Mouse (Mus musculus): ENCODE measurements at regions not wholly inside any gene's neighbourhood (a gene's known extent, or its start where the extent isn't known, plus 50 kb on each side); places are given as distances from the start of the nearest gene placed in this dataset.

- DNase-seq (ENCODE audit: low spot score), result no peak
These were observed 331.6 kb upstream of the Tet2 start for GRCm38 (mm10) chr3:133876439-133877072.

GRCm38 (mm10) chr3:133877310-133877709 lies 332.4 kb upstream of the Tet2 start:
- DNase-seq (ENCODE audit: low spot score), result no peak

GRCm38 (mm10) chr3:133880626-133881025 lies 335.7 kb upstream of the Tet2 start:
- no peak for DNase-seq (ENCODE audit: low spot score)

- no peak for DNase-seq (ENCODE audit: low spot score)
These were observed 334.4 kb upstream of the Cxxc4 start for GRCm38 (mm10) chr3:133901931-133902330.

GRCm38 (mm10) chr3:133922200-133922599 lies 314.1 kb upstream of the Cxxc4 start:
- DNase-seq (ENCODE audit: low spot score), result no peak

- DNase-seq (ENCODE audit: low spot score), result no peak
These were observed 271.0 kb upstream of the Cxxc4 start for GRCm38 (mm10) chr3:133965322-133965721.

- DNase-seq (ENCODE audit: low spot score), result no peak
These were observed 268.1 kb upstream of the Cxxc4 start for GRCm38 (mm10) chr3:133968176-133968575.

GRCm38 (mm10) chr3:133972774-133973173 lies 263.5 kb upstream of the Cxxc4 start:
- no peak for DNase-seq (ENCODE audit: low spot score)

GRCm38 (mm10) chr3:133987681-133988080 lies 248.6 kb upstream of the Cxxc4 start:
- DNase-seq (ENCODE audit: low spot score), result no peak

GRCm38 (mm10) chr3:133993971-133994370 lies 242.3 kb upstream of the Cxxc4 start:
- DNase-seq (ENCODE audit: low spot score), result no peak

GRCm38 (mm10) chr3:133999965-134000364 lies 236.3 kb upstream of the Cxxc4 start:
- no peak for DNase-seq (ENCODE audit: low spot score)

GRCm38 (mm10) chr3:134000595-134000994 lies 235.7 kb upstream of the Cxxc4 start:
- DNase-seq (ENCODE audit: low spot score), result no peak

GRCm38 (mm10) chr3:134014805-134015204 lies 221.5 kb upstream of the Cxxc4 start:
- no peak for DNase-seq (ENCODE audit: low spot score)

- DNase-seq (ENCODE audit: low spot score), result no peak
These were observed 220.9 kb upstream of the Cxxc4 start for GRCm38 (mm10) chr3:134015412-134015811.

GRCm38 (mm10) chr3:134033862-134034261 lies 202.4 kb upstream of the Cxxc4 start:
- DNase-seq (ENCODE audit: low spot score), result no peak

- no peak for DNase-seq (ENCODE audit: low spot score)
These were observed 199.9 kb upstream of the Cxxc4 start for GRCm38 (mm10) chr3:134036310-134036934.

GRCm38 (mm10) chr3:134050649-134051048 lies 185.6 kb upstream of the Cxxc4 start:
- DNase-seq (ENCODE audit: low spot score), result no peak

- no peak for DNase-seq (ENCODE audit: low spot score)
These were observed 153.8 kb upstream of the Cxxc4 start for GRCm38 (mm10) chr3:134082461-134082860.

GRCm38 (mm10) chr3:134099471-134100125 lies 136.7 kb upstream of the Cxxc4 start:
- DNase-seq (ENCODE audit: low spot score), result no peak

- DNase-seq (ENCODE audit: low spot score), result no peak
These were observed 134.0 kb upstream of the Cxxc4 start for GRCm38 (mm10) chr3:134102151-134102738.

- no peak for DNase-seq (ENCODE audit: low spot score)
These were observed 131.7 kb upstream of the Cxxc4 start for GRCm38 (mm10) chr3:134104625-134105024.

GRCm38 (mm10) chr3:134105112-134105511 lies 131.2 kb upstream of the Cxxc4 start:
- no peak for DNase-seq (ENCODE audit: low spot score)

GRCm38 (mm10) chr3:134105567-134105966 lies 130.7 kb upstream of the Cxxc4 start:
- no peak for DNase-seq (ENCODE audit: low spot score)
